ENCODE assay signal across 28 mouse cellular contexts in genomic region chr1:169676751-169677150, GRCm38 (mm10). TPM values are rescaled to one million over a fixed set of nuclear protein-coding genes. Genes with fewer than 3 reads are reported as not detected.
DNase-seq lines count a peak whose midpoint lies in the region; ATAC-seq and TF ChIP-seq lines count a peak whose summit lies in the region.
"Had no signal": no experiment of that assay in that cellular context is flagged by ENCODE, and none has a peak within 500 bp of the region (broad histone marks: within the 10 kb centered on the region; RNA-seq: fewer than 3 reads in every experiment).

No protein-coding gene starts in this region.

- H3K9ac ChIP-seq in embryonic facial prominence, embryonic 14.5 days (ENCODE audit: low read depth, low read length), result no peak overlapping the region
- H3K9ac ChIP-seq in limb, embryonic 14.5 days (ENCODE audit: low read depth, low read length, severe bottlenecking), result no peak overlapping the region
- no peak overlapping the region for H3K9ac ChIP-seq in forebrain, embryonic 15.5 days (replicated peaks)
- H3K9ac ChIP-seq: embryonic facial prominence, embryonic 12.5 days; embryonic facial prominence, embryonic 15.5 days; forebrain, embryonic 12.5 days; forebrain, postnatal 0 days had no signal

- no peaks in the 10 kb centered on the region for H3K36me3 ChIP-seq in embryonic facial prominence, embryonic 14.5 days (ENCODE audit: control insufficient read depth, insufficient read depth, low read length)
- H3K36me3 ChIP-seq in embryonic facial prominence, embryonic 10.5 days (replicated peaks), result no peaks in the 10 kb centered on the region
- H3K36me3 ChIP-seq in limb, embryonic 14.5 days (ENCODE audit: control insufficient read depth, insufficient read depth, low read length), result no peaks in the 10 kb centered on the region
- H3K36me3 ChIP-seq in limb, embryonic 10.5 days, result no peaks in the 10 kb centered on the region
- H3K36me3 ChIP-seq in forebrain, embryonic 15.5 days, result no peaks in the 10 kb centered on the region
- H3K36me3 ChIP-seq: embryonic facial prominence, embryonic 12.5 days; embryonic facial prominence, embryonic 15.5 days; forebrain, embryonic 10.5 days; forebrain, embryonic 12.5 days had no signal

- TF ChIP-seq POLR2A in limb, embryonic 14.5 days (IDR thresholded peaks at IDR 0.05; ENCODE audit: borderline replicate concordance, extremely low read depth, insufficient read depth, insufficient read length), result no peak

- no peaks in the 10 kb centered on the region for H3K4me1 ChIP-seq in embryonic facial prominence, embryonic 14.5 days (ENCODE audit: control insufficient read depth, insufficient read depth, low read length)
- 0 out of 2 replicates have a peak, but pooled peaks cover 4% of the 10 kb centered on the region for H3K4me1 ChIP-seq in embryonic facial prominence, embryonic 10.5 days
- H3K4me1 ChIP-seq in limb, embryonic 14.5 days (ENCODE audit: control insufficient read depth, insufficient read depth, low read length), result no peaks in the 10 kb centered on the region
- H3K4me1 ChIP-seq in limb, embryonic 10.5 days, result no peaks in the 10 kb centered on the region
- H3K4me1 ChIP-seq in forebrain, embryonic 15.5 days, result no peaks in the 10 kb centered on the region
- H3K4me1 ChIP-seq: embryonic facial prominence, embryonic 12.5 days; embryonic facial prominence, embryonic 15.5 days; forebrain, embryonic 10.5 days; forebrain, embryonic 12.5 days had no signal

- TF ChIP-seq CTCF in gastrocnemius, adult 2 months (IDR thresholded peaks at IDR 0.05), result no peak

- H3K9me3 ChIP-seq in embryonic facial prominence, embryonic 14.5 days (ENCODE audit: control insufficient read depth, low read length), result no peaks in the 10 kb centered on the region
- H3K9me3 ChIP-seq in embryonic facial prominence, embryonic 10.5 days, result no peaks in the 10 kb centered on the region
- H3K9me3 ChIP-seq in limb, embryonic 14.5 days (ENCODE audit: control insufficient read depth, low read length), result no peaks in the 10 kb centered on the region
- no peaks in the 10 kb centered on the region for H3K9me3 ChIP-seq in limb, embryonic 10.5 days (replicated peaks)
- H3K9me3 ChIP-seq in forebrain, embryonic 15.5 days, result no peaks in the 10 kb centered on the region
- H3K9me3 ChIP-seq: embryonic facial prominence, embryonic 12.5 days; embryonic facial prominence, embryonic 15.5 days; forebrain, embryonic 10.5 days; forebrain, embryonic 12.5 days had no signal

- no peaks in the 10 kb centered on the region for H3K27me3 ChIP-seq in embryonic facial prominence, embryonic 14.5 days (replicated peaks; ENCODE audit: control insufficient read depth, insufficient read depth, low read length)
- no peaks in the 10 kb centered on the region for H3K27me3 ChIP-seq in embryonic facial prominence, embryonic 10.5 days (replicated peaks; ENCODE audit: low read depth, poor library complexity, severe bottlenecking)
- no peaks in the 10 kb centered on the region for H3K27me3 ChIP-seq in limb, embryonic 14.5 days (ENCODE audit: control insufficient read depth, insufficient read depth, low read length)
- no peaks in the 10 kb centered on the region for H3K27me3 ChIP-seq in limb, embryonic 10.5 days (ENCODE audit: low read depth, poor library complexity, severe bottlenecking)
- H3K27me3 ChIP-seq in forebrain, embryonic 15.5 days, result no peaks in the 10 kb centered on the region
- H3K27me3 ChIP-seq: embryonic facial prominence, embryonic 12.5 days; embryonic facial prominence, embryonic 15.5 days; forebrain, embryonic 12.5 days had no signal

- peak; percentile 63 for DNase-seq in embryonic facial prominence, embryonic 14.5 days (ENCODE audit: low spot score)
- DNase-seq in embryonic facial prominence, embryonic 10.5 days (ENCODE audit: low spot score), result no peak
- peak; percentile 26 for DNase-seq in gastrocnemius, adult 2 months
- DNase-seq in gastrocnemius, postnatal 25 days, result no peak
- peak; percentile 21 for DNase-seq in limb, embryonic 14.5 days (ENCODE audit: low spot score)
- no peak for DNase-seq in limb, embryonic 10.5 days (ENCODE audit: low spot score)
- DNase-seq in skeletal muscle tissue, adult 2 months (ENCODE audit: low read depth, low spot score), result peak; percentile 68
- DNase-seq: adrenal gland, adult 2 months; adrenal gland, postnatal 10 days; adrenal gland, postnatal 25 days; B cell, adult 2 months; cerebellum, adult 11 months; cerebellum, adult 18-20 months; cerebellum, adult 8-10 months; cerebellum, adult 9-11 months; cerebellum, postnatal 14 days; cerebellum, postnatal 36 days; embryo, embryonic 11 days; forebrain, postnatal 0 days had no signal

- no peak for ATAC-seq in embryonic facial prominence, embryonic 14.5 days (ENCODE audit: low read depth)
- ATAC-seq in limb, embryonic 14.5 days (ENCODE audit: low FRiP score, low read depth), result peak; percentile 60; the same call in 1 of the 2 replicates
- no peak for ATAC-seq in forebrain, embryonic 15.5 days (replicated peaks)
- ATAC-seq: forebrain, embryonic 14.5 days; forebrain, postnatal 0 days had no signal

- WGBS in embryonic facial prominence, embryonic 14.5 days, result 79% methylated on average over 1 of the region's 1 CpGs
- WGBS in embryonic facial prominence, embryonic 10.5 days, result 85% methylated on average over 1 of the region's 1 CpGs
- WGBS in limb, embryonic 14.5 days, result 79% methylated on average over 1 of the region's 1 CpGs
- 100% methylated on average over 1 of the region's 1 CpGs for WGBS in limb, embryonic 10.5 days
- WGBS in forebrain, embryonic 15.5 days, result 71% methylated on average over 1 of the region's 1 CpGs

- H3K27ac ChIP-seq in embryonic facial prominence, embryonic 14.5 days (replicated peaks; ENCODE audit: low read depth, low read length), result no peak overlapping the region
- no peak overlapping the region for H3K27ac ChIP-seq in embryonic facial prominence, embryonic 10.5 days (replicated peaks)
- H3K27ac ChIP-seq in gastrocnemius, adult 2 months, result peak overlapping the region; percentile 48
- no peak overlapping the region for H3K27ac ChIP-seq in limb, embryonic 14.5 days (replicated peaks; ENCODE audit: low read depth, low read length)
- no peak overlapping the region for H3K27ac ChIP-seq in limb, embryonic 10.5 days
- no peak overlapping the region for H3K27ac ChIP-seq in forebrain, embryonic 15.5 days (replicated peaks)
- H3K27ac ChIP-seq: embryonic facial prominence, embryonic 12.5 days; embryonic facial prominence, embryonic 15.5 days; forebrain, embryonic 10.5 days; forebrain, embryonic 12.5 days had no signal

- intact Hi-C loops in gastrocnemius, adult 2 months (cut with DNase I), result loop anchor here (5.0 to 10.0 kb wide), 2 partner anchors 144 to 458 kb away; partner anchors contain the start of gene Nuf2

- H3K4me2 ChIP-seq in embryonic facial prominence, embryonic 14.5 days (ENCODE audit: low read depth, low read length), result no peak overlapping the region
- no peak overlapping the region for H3K4me2 ChIP-seq in limb, embryonic 14.5 days (replicated peaks; ENCODE audit: low read depth, low read length, severe bottlenecking)
- no peak overlapping the region for H3K4me2 ChIP-seq in forebrain, embryonic 15.5 days (replicated peaks)
- H3K4me2 ChIP-seq: embryonic facial prominence, embryonic 12.5 days; embryonic facial prominence, embryonic 15.5 days; forebrain, embryonic 12.5 days had no signal

- H3K4me3 ChIP-seq in embryonic facial prominence, embryonic 14.5 days (ENCODE audit: low read depth, low read length), result no peak overlapping the region
- no peak overlapping the region for H3K4me3 ChIP-seq in embryonic facial prominence, embryonic 10.5 days
- no peak overlapping the region for H3K4me3 ChIP-seq in gastrocnemius, adult 2 months
- no peak overlapping the region for H3K4me3 ChIP-seq in limb, embryonic 14.5 days (replicated peaks; ENCODE audit: low read length)
- H3K4me3 ChIP-seq in limb, embryonic 10.5 days, result no peak overlapping the region
- no peak overlapping the region for H3K4me3 ChIP-seq in forebrain, embryonic 15.5 days
- H3K4me3 ChIP-seq: embryonic facial prominence, embryonic 12.5 days; embryonic facial prominence, embryonic 15.5 days; erythroblast, embryonic 14.5 days; forebrain, embryonic 10.5 days; forebrain, embryonic 12.5 days had no signal

RNA-seq across cellular contexts. Expression of gene Rgs5, which starts 21.4 kb away (rescaled TPM):
- 10.9 and 15.0 TPM in 2 replicates for polyA plus RNA-seq in embryonic facial prominence, embryonic 14.5 days (2014; fragmentation: Nextera tagmentation; extraction: Ambion mirVana)
- 3.1 and 5.5 TPM in 2 replicates for polyA plus RNA-seq in embryonic facial prominence, embryonic 10.5 days (2016; fragmentation: Nextera tagmentation; extraction: Ambion mirVana)
- 100 to 1,000 TPM; 144 to 178 TPM for total RNA-seq in gastrocnemius, adult 2 months (2021)
- total RNA-seq in gastrocnemius, postnatal 25 days (2021), result 100 to 1,000 TPM; 162 to 186 TPM
- polyA plus RNA-seq in limb, embryonic 14.5 days (2012; rRNA removed), result 9.2 and 10.3 TPM in 2 replicates
- 5.7 and 6.5 TPM in 2 replicates for polyA plus RNA-seq in limb, embryonic 14.5 days (2014; fragmentation: Nextera tagmentation; extraction: Ambion mirVana)
- polyA plus RNA-seq in limb, embryonic 10.5 days (2016; fragmentation: Nextera tagmentation; extraction: Ambion mirVana), result 1.1 and 1.4 TPM in 2 replicates
- polyA plus RNA-seq in forebrain, embryonic 15.5 days (2015; fragmentation: Nextera tagmentation; extraction: Ambion mirVana), result 18.1 and 18.7 TPM in 2 replicates
- total RNA-seq: common myeloid progenitor, adult 5-6 weeks; MEL had no signal
- polyA plus RNA-seq: erythroblast, embryonic 14.5 days had no signal

Comparison
In these comparisons a context has a peak if more than half of its experiments do, and no peak if none do; other contexts are left out.
1. DNase-seq: peak in embryonic facial prominence, embryonic 14.5 days (single experiment), gastrocnemius, adult 2 months (single experiment), limb, embryonic 14.5 days (single experiment) and skeletal muscle tissue, adult 2 months (single experiment); none in embryonic facial prominence, embryonic 10.5 days (single experiment), gastrocnemius, postnatal 25 days (single experiment) and limb, embryonic 10.5 days (single experiment).